In genomic region chr5:112296404-112297181, GRCm38 (mm10) we compare ENCODE assay signal across 10 mouse cellular contexts. TPM values are rescaled to one million over a fixed set of nuclear protein-coding genes. Genes with fewer than 3 reads are reported as not detected.
A peak's percentile ranks its signal among the peaks of the same experiment; 100 is the strongest.
DNase-seq lines count a peak whose midpoint lies in the region; ATAC-seq lines count a peak whose summit lies in the region.
"Had no signal": no experiment of that assay in that cellular context is flagged by ENCODE, and none has a peak within 500 bp of the region (broad histone marks: within the 10 kb centered on the region; RNA-seq: fewer than 3 reads in every experiment).

No protein-coding gene starts in this region.

- no peak for DNase-seq in kidney, adult 11 months
- peak; percentile 45 for DNase-seq in thymus, postnatal 4 days
- no peak for DNase-seq in thymus, postnatal 0 days (ENCODE audit: low spot score)
- no peak for DNase-seq in adipocyte (ENCODE audit: low spot score)
- DNase-seq in cerebellum, postnatal 25 days = no peak
- DNase-seq: embryo, embryonic 11 days; gastrocnemius, postnatal 14 days; right cerebral cortex, postnatal 14 days had no signal

- peaks cover 15% of the 10 kb centered on the region; the same call in 1 of the 2 replicates for H3K4me1 ChIP-seq in kidney, embryonic 14.5 days (ENCODE audit: control insufficient read depth, insufficient read depth, low read length)
- H3K4me1 ChIP-seq in intestine, embryonic 16.5 days (ENCODE audit: control insufficient read depth, insufficient read depth, low read length) = peaks cover 43% of the 10 kb centered on the region

- H3K4me3 ChIP-seq in kidney, embryonic 14.5 days (ENCODE audit: low read length) = no peak overlapping the region
- no peak overlapping the region for H3K4me3 ChIP-seq in intestine, embryonic 16.5 days (ENCODE audit: low read length)

- no peaks in the 10 kb centered on the region for H3K27me3 ChIP-seq in kidney, embryonic 14.5 days (ENCODE audit: control insufficient read depth, insufficient read depth, low read length)
- no peaks in the 10 kb centered on the region for H3K27me3 ChIP-seq in intestine, embryonic 16.5 days (replicated peaks; ENCODE audit: control insufficient read depth, insufficient read depth, low read length)

- 85% methylated on average over 5 of the region's 6 CpGs for WGBS in kidney, embryonic 14.5 days
- 52% methylated on average over 6 of the region's 6 CpGs for WGBS in intestine, embryonic 16.5 days

- no peak for ATAC-seq in kidney, embryonic 14.5 days (ENCODE audit: low FRiP score, low TSS enrichment)
- no peak for ATAC-seq in intestine, embryonic 16.5 days

- H3K36me3 ChIP-seq in kidney, embryonic 14.5 days (ENCODE audit: control insufficient read depth, insufficient read depth, low read length) = no peaks in the 10 kb centered on the region; the same call in 1 of the 2 replicates
- no peaks in the 10 kb centered on the region for H3K36me3 ChIP-seq in intestine, embryonic 16.5 days (ENCODE audit: control insufficient read depth, insufficient read depth, low read length)

- peak overlapping the region; percentile 27; the same call in 1 of the 2 replicates for H3K27ac ChIP-seq in kidney, embryonic 14.5 days (ENCODE audit: low read depth, low read length)
- H3K27ac ChIP-seq in intestine, embryonic 16.5 days (ENCODE audit: low read length) = peak overlapping the region; percentile 0; the same call in 1 of the 2 replicates

- no peaks in the 10 kb centered on the region for H3K9me3 ChIP-seq in kidney, embryonic 14.5 days (ENCODE audit: control insufficient read depth, low read length)
- no peaks in the 10 kb centered on the region for H3K9me3 ChIP-seq in intestine, embryonic 16.5 days (ENCODE audit: control insufficient read depth, low read length)

- H3K4me2 ChIP-seq in kidney, embryonic 14.5 days (replicated peaks; ENCODE audit: low read depth, low read length) = no peak overlapping the region
- no peak overlapping the region for H3K4me2 ChIP-seq in intestine, embryonic 16.5 days (ENCODE audit: low read depth, low read length)

- H3K9ac ChIP-seq in kidney, embryonic 14.5 days (ENCODE audit: low read depth, low read length) = no peak overlapping the region
- no peak overlapping the region for H3K9ac ChIP-seq in intestine, embryonic 16.5 days (ENCODE audit: low read depth, low read length)

RNA-seq across cellular contexts. Expression of gene Tpst2, which starts 20.1 kb away (rescaled TPM):
- polyA plus RNA-seq in kidney, embryonic 14.5 days (2014; fragmentation: Nextera tagmentation; extraction: Ambion mirVana) = 39.9 and 50.3 TPM in 2 replicates
- polyA plus RNA-seq in thymus, postnatal 0 days (2015; fragmentation: Nextera tagmentation; extraction: Ambion mirVana) = 44.6 and 45.3 TPM in 2 replicates
- 47.4 and 52.0 TPM in 2 replicates for polyA plus RNA-seq in intestine, embryonic 16.5 days (2015; fragmentation: Nextera tagmentation; extraction: Ambion mirVana)

RNA-seq across cellular contexts. Expression of gene Tfip11, which starts 29.6 kb away (rescaled TPM):
- 15.7 and 22.3 TPM in 2 replicates for polyA plus RNA-seq in kidney, embryonic 14.5 days (2014; fragmentation: Nextera tagmentation; extraction: Ambion mirVana)
- polyA plus RNA-seq in thymus, postnatal 0 days (2015; fragmentation: Nextera tagmentation; extraction: Ambion mirVana) = 26.9 and 27.9 TPM in 2 replicates
- 26.6 and 26.8 TPM in 2 replicates for polyA plus RNA-seq in intestine, embryonic 16.5 days (2015; fragmentation: Nextera tagmentation; extraction: Ambion mirVana)

RNA-seq across cellular contexts. Expression of gene Crybb1, which starts 41.0 kb away (rescaled TPM):
- 0.83 and 1.0 TPM in 2 replicates for polyA plus RNA-seq in kidney, embryonic 14.5 days (2014; fragmentation: Nextera tagmentation; extraction: Ambion mirVana)
- polyA plus RNA-seq in thymus, postnatal 0 days (2015; fragmentation: Nextera tagmentation; extraction: Ambion mirVana) = 0.49 and 0.74 TPM in 2 replicates
- 2.7 and 2.9 TPM in 2 replicates for polyA plus RNA-seq in intestine, embryonic 16.5 days (2015; fragmentation: Nextera tagmentation; extraction: Ambion mirVana)

RNA-seq across cellular contexts. Expression of gene Cryba4, which starts 44.3 kb away (rescaled TPM):
- polyA plus RNA-seq in kidney, embryonic 14.5 days (2014; fragmentation: Nextera tagmentation; extraction: Ambion mirVana) = 0.83 and 1.4 TPM in 2 replicates
- polyA plus RNA-seq in thymus, postnatal 0 days (2015; fragmentation: Nextera tagmentation; extraction: Ambion mirVana) = 1.2 and 1.8 TPM in 2 replicates
- polyA plus RNA-seq in intestine, embryonic 16.5 days (2015; fragmentation: Nextera tagmentation; extraction: Ambion mirVana) = 1.3 and 1.5 TPM in 2 replicates

RNA-seq across cellular contexts. Expression of gene Srrd, which starts 46.2 kb away (rescaled TPM):
- 46.0 and 47.0 TPM in 2 replicates for polyA plus RNA-seq in kidney, embryonic 14.5 days (2014; fragmentation: Nextera tagmentation; extraction: Ambion mirVana)
- polyA plus RNA-seq in thymus, postnatal 0 days (2015; fragmentation: Nextera tagmentation; extraction: Ambion mirVana) = 28.0 and 30.2 TPM in 2 replicates
- 28.5 and 30.4 TPM in 2 replicates for polyA plus RNA-seq in intestine, embryonic 16.5 days (2015; fragmentation: Nextera tagmentation; extraction: Ambion mirVana)
